Mouse (Mus musculus) telencephalon, adult 2 months (tissue): Measurements from ENCODE around the gene Capn1.

Source experiments
- DNase-seq: peaks from one replicate; pipeline ENCODE4 v3.0.0-alpha.2; 2011; ENCODE audit warnings: low read depth, low spot score

Gene Capn1

DNA sequence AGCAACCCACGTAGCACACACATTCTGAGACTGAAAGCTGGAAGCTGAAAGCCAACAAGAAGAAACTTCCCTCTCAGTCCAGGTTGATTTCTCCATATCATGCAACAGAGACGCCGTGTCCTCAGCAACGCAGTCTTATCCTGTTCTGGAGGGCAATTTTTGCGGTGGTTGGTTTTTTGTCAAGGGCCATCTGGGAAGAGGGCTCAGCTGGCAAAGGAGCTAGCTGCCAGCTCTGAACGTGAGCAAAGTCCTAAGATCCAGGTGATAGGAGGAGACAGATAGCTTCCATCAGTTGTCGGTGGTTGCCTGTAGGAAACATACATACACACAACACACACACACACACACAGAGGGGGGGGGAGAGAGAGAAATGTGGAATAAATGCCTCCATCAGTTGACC is 22.6 kb upstream of the Capn1 start:
- DNase-seq = no peak

DNA sequence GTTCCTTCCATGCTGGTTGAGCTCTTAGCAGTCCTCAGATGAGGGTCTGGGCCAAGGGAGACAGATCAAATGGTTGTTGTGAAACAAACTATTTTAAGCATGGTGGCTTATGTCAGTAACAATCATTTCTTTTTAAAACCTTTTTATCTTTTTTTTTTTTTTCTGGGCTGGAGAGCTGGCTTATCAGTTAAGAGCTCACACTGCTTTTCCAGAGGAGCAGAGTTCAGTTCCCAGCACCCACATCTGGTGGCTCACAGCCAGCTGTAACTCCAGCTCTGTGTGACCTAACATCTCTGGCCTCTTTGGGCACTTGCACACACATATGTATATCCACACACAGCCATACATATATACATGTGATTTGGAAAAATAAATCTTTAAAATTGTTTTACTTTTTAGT is 22.0 kb upstream of the Capn1 start:
- no peak for DNase-seq

DNA sequence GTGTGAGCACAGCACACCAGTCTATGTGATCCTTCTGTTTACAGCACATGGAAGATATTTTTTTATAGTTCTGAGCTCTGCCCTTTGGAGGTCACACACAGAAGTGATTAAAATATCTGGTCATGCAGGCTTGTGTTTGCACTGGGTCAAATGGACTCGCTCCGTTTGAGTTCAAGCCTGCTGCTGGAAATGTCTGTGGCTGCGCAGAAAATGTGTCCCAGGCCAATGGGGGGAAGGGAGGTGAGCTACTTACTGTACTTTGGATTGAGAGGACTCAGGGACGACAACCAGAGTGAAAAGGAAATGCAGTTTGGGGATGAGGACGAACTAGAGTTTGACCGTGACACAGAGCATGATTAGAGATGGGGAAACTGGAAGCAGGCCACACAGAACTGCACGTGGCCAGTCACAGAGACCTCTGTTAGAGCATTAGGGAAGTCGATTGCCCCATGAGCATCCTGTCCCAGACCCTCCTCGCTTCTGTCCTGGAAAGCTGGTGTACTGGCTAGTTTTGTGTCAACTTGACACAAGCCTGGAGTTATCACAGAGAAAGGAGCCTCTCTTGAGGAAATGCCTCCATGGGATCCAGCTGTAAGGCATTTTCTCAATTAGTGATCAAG is 20.4 kb upstream of the Capn1 start:
- DNase-seq = no peak

DNA sequence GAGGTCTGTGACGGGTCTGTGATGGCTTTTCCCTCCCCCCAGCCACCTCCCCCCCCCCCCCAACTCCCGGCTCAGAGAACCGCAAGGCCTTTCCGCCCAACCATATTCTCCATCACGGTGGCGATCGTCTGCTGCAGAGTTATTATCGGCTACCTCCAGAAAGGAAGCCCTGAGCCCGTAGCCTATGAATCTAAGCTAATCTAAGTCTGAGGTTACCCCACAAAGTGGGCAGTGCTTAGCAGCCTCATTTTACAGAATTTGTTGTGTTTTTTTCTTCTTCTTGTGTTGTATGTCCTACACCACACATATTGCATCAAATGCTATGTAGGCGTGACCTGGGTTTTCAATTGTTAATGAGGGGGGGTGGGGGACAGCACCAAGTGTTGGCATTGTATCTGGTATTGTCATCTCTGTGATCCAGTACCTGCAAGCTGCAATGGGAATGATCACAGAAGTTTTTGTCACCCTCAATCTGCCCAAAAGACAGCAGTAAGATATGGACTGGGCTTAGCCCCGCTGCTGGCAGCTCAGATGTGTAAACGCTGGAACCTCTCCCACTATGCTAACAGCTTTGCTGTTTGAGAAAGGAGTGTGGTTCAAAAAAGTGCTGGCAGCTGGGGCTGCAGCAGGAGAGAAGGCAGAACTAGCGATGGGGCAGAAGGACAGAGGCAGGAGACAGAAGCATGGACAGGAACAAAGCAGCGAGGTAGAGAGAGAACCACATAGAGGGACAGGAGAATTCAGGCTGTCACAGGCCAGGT is 15.0 kb upstream of the Capn1 start:
- DNase-seq = no peak

DNA sequence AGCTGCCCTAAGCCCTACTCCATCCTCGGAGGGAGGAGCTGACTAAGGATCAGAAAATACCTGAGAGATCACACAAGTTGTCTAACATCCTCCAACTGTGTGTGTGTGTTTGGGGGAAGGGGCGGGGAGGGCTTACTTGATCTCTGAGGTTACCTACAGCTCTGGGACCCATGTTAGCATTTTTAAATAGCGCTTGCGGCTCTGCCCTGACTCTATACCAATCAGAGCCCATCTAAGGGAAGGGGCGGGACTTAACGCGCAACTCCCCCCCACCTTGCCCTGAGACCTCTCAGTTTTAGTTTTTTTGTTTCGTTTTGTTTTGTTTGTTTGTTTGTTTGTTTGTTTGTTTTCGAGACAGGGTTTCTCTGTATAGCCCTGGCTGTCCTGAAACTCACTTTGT is 13.7 kb upstream of the Capn1 start:
- DNase-seq = no peak

DNA sequence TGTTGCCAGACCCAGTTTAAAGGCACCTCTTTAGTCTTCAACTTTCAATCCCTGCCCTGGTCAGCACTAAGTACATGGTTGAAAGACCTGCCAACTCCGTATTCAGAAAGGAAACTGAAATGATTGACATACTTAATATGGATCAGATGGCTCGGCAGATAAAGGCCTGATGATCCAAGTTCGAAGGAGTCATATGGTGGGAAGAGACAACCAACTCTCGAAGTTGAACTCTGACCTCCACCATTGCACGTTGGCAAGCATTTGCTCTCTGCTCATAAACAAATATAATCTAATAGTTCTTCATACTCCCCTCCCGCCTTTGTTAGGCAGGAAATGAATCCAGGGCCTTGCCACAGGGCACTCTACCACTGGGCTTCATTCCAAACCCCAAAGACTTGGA is 13.3 kb upstream of the Capn1 start:
- no peak for DNase-seq

DNA sequence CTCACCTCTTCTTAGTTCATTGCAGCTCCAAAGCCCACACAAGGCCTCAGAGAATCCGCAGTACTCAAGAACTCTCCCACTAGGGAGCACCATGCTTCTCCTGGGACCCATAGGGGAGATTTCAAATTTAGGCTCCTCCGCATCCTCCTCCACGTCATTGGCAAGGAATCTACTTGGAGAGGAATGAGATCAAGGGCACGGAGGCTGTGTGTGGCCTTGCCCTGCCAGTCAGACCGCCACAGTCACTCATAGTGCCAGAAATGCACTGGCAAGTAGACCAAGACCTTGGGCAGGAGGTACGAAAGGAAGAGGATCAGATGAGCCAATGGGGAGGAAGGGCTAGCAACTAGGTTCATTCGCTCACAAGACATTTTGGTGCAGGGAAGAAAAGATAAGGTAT is 8.2 kb upstream of the Capn1 start:
- DNase-seq = no peak

DNA sequence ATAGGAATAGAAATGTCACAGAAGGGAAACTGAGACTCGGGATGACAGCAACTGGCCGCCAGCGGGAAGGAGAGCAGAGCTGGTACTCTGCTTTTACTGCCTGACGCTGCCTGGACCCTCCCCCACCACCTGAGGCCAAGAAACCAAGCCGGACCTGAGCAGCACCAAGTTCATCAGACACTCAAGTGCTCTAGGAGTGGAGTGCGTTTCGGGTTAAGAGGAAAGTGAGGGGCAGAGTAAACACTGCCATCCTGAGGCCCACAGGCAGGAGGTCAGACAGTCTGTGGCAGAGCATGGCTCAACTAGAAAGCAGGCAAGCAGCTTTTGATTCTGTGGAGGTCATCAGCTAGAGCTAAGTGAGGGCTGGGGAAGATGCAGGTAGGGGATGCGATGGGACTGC is 7.4 kb upstream of the Capn1 start:
- DNase-seq = no peak

DNA sequence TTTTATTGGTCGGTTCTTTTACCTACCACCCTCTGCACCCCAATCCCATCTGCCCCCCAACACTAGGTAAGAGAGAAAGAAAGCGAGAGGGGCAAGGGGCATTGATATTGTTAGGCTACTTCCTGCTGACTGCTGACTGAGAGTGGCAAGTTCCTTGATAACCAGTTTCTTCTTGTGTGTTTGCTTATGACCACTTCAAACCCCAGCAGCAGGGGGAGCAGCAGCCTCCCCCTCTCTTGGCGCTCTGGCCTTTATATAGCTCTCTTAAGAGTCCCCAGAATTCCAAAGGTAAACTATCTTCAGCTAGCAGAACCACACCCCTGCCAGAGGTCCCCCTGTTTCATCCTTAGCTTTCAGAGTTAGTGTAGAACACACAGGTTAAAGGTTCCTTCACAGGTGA is 4.6 kb upstream of the Capn1 start:
- no peak for DNase-seq

DNA sequence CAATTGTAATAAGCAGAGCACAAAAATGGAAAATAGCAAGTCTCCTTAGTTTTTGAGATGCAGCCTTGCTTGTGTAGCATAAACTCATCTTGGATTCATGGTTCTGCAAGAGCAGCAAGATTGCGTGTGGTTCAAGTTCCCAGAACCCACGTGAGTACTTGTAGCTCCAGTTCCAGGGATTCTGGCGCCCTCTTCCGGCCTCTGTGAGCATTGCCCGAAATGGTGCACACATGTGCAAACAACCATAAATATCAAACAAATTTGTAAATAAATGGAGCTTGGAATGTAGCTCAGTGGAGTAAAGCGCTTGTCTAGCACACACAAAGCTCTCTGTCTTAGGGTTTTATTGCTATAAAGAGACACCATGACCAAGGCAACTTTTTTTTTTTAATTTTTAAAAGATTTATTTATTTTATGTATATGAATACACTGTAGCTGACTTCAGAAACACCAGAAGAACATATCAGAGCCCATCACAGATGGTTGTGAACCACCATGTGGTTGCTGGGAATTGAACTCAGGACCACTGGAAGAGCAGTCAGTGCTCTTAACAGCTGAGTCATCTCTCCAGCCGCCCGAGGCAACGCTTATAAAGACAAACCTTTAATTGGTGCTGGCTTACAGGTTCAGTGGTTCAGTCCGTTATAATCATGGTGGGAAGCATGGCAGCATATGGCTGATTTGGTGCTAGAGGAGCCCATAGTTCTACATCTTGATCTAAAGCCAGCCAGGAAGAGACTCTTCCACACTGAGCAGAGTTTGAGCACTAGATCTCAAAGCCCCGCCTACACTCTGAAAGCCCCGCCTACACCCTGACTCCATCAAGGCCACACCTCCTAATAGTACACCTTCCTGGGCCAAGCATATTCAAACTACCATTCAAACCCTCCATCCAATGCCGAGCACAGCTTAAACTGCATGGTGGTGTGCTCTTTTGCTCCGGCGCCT is 2.7 kb upstream of the Capn1 start:
- DNase-seq = peak; percentile 72

DNA sequence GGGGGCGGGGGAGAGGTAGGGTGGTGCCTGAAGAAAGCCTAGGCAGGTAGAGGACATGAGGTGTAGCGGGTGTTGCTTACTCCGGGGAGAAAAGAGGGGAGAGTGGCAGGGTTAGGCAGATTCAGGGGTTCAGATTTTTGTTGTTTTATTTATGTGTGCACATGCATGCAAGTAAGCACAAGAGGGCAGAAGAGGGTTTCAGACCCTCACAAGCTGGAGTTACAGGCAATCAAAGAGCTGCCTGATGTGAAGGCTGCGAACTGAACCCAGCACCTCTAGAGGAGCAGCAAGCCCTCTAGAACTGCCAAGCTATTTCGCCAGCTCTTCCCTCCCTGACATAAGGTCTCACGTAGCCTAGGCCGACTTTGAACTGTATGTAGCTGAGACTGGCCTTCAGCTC is 835 bp upstream of the Capn1 start:
- DNase-seq = no peak

DNA sequence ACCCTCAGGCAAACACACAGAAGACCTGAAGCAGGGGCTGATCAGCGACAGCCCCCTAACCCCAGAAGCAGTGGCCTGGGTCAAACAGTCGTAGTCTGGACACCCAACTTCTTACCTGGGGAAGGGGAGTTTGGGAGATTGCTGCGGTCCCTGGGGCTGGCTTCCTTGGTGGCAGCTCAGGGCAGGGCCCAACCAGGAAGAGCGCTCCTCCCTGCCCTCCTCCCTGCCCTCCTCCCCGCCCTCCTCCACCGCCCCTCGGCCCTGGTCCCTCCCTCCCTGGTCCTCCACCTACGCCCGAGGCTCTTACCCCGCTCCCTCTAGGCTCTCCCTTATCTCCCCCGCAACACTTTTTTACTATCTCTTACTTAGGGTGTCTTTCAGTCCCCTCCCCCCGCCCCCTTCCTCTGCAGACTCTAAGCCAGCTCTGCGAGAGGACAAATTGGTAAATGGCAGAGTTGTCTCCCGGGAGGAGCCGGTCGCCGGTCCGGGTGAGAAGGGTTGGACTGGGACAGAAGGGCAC is 646 bp downstream of the Capn1 start:
- DNase-seq = no peak

DNA sequence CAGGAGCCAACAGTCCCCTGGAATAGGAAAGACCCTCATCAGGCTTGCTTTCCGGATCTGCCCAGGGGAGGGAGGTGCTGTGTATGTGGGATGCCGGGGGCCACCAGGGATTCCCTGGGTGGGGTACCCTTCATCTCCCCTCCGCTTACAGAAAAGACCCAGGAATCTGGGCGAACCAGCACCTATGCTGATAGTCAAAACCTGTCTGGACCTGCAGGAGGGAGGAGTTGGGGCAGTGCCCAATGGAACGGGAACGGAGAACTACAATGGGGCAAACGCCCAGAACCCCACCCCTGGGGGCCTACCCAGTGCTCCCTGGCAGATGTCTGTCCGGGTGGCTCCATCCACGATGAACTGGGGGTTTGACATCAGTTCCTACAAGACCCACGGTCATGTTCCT is 2.0 kb downstream of the Capn1 start:
- DNase-seq = no peak

DNA sequence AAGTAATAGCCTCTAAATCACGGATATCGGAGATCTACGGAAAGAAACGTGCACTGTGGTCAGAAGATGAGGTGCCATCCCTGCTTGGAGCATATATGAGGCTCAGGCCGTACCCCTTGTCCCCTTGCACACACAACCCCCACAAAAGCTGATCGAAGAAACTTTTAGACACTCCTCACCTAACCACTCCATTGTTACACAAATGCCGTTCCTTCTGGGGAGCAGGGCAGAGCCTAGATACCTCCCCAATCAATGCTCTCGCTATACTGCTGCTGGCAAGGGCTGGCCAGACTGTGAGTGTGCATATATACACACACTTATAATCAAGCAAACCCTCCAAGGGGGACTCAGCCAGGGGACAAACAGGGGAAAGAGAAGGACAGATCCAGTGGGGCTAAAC is 6.6 kb downstream of the Capn1 start:
- DNase-seq = no peak

DNA sequence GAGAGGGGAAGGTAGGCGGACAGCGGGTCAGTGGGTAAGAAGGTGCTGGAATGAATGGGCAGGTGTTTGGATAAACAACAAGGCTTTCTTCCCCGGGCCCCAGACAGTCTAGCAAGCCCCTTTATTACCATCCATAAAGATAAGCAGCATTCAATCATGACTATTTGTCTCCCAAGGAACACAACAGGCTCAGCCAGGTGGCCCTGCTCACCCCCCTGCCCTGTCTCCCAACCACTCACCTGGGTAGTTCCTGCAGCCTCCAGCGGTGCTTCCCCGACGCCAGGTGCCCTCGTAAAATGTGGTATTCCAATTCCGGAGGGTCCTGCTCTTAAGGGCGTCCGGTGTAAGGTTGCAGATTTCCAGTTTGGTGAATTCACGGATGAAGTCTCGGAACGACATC is 8.7 kb downstream of the Capn1 start:
- DNase-seq = no peak

DNA sequence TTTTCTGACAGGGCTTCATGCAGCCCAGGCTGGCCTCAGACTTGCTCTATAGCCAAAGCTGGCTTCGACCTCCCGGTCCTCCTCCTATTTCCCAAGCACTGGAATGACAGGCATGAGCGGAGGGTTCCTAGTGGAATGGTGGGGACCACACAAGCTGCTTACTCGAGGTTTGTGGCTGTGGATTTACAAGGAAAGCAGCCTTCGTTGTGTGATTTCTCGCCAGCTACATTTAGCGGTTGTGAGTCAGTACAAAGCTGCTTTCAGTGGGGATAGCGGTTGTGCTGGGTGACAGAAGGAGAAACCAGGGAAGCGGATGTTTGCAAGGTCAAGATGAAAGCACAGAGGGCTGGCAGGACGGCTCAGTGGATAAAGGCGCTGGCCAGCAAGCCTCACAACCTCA is 10.2 kb downstream of the Capn1 start:
- DNase-seq = no peak

DNA sequence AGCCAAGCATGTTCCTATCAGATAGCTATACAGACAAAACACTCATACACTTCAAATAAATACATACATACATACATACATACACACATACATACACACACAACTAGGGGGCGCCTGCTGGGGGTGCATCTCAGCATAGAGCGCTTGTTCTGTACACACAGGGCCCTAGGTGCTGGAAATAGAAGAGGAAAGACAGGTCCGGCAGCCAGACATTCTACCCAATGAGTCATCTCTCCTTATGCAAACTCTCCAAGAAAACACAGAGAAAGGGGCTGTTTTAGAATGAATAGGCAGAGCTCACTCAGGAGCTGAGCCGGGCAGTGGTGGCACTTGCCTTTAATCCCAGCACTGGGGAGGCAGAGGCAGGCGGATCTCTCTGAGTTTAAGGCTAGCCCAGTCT is 15.7 kb downstream of the Capn1 start:
- no peak for DNase-seq

DNA sequence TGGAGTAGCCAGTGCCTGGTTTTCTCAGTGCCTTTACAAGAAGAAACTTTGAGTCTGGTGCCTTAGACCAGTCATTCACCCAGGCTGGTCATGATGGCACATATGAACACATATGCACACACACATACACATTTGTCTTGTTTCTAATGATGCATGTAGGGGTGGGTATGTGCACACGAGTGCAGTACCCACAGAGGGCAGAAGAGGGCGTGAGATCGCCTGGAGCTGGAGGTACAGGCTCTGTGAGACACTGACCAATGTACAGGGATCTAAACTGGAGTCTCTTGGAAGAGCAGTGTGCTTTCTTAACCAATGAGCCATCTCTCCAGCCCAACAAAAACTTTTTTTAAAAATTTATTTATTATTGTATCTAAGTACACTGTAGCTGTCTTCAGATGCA is 17.5 kb downstream of the Capn1 start:
- DNase-seq = no peak

DNA sequence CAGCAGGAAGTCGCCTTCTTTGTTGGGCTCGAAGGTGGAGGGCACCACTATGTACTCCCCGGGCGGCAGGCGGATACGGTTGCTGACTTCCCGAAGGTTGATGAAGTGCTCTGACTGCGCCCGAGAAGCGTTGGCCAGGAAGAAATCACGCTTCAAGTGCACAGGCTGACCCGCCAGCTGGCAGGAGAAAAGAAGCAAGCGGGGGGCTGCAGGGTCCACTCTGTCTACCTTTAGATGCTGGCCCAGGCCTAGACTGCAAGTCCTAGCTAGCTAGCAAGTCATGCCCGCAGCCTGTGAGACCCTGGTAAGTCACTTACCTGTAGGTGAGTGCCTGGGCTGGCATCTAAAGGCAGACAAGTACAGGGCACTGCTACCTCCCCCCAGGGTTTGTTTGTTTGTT is 21.0 kb downstream of the Capn1 start:
- no peak for DNase-seq

DNA sequence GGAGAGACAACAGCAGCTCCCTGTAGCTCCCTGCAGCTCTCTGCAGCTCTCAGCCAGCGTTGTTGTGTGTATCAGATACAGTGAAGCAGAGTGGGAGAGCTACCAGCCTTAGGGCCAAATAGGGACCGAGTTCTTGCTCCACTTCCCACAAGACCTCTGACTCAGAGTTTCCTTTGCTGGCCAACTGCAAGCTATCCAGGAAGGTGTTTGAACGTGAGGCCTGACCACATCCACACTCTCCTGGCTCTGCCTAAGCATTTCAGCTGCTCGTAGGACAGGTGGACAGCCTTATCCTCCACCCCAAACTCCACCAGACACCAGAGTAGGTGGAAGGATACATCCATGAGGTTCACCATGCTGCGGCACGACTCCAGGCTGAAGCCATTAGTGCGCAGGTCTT is 23.7 kb downstream of the Capn1 start:
- no peak for DNase-seq

DNA sequence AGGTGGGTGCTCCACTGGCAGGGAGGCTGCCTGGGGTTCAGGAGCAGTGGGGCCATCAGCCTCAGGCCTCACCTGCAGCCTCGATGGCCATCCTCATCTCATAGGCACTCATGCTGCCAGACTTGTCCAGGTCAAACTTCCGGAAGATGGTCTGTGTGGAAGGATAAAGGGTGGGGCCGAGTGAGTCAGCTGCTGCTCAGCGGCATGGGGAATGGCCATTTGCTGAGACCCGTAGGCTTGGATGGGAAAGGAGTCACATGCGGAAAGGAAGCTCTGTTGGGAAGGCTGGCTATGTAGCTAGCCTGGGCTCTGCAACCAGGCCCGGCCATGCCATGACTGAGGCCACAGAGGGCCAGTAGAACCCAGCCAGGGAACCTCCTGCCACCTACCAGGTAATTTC is 24.2 kb downstream of the Capn1 start:
- DNase-seq = no peak

DNA sequence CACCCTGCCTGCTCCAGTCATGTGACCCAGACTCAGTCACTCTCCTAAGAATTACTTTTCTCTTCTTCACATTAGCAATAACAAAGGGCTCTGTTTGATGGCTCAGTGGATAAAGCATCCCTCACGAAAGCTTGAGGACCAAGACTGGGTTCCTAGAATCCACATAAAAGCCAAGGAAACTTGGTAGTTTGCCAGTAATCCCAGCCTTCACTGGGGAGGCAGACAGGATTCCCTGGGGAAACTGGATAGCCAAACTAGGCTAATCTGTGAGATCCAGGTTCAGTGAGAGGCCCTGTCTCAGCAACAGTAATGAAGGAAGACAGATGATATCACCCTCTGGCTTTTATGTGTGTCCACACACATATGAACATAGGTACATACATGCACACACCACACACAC is 24.8 kb downstream of the Capn1 start:
- no peak for DNase-seq
